Mouse (Mus musculus) embryo, embryonic 10 days (tissue): ENCODE data around the gene Ccdc57.
A peak's percentile ranks its signal among the peaks of the same experiment; 100 is the strongest.
"Not testable (repeated sequence)": the region's sequence is repeated elsewhere in the genome, so short reads cannot be mapped to it uniquely, and the experiment has no call there.

Source experiments
- DNase-seq: peaks from one replicate; pipeline ENCODE4 v3.0.0-alpha.2; 2015; ENCODE audit warnings: low spot score

Gene Ccdc57

DNA sequence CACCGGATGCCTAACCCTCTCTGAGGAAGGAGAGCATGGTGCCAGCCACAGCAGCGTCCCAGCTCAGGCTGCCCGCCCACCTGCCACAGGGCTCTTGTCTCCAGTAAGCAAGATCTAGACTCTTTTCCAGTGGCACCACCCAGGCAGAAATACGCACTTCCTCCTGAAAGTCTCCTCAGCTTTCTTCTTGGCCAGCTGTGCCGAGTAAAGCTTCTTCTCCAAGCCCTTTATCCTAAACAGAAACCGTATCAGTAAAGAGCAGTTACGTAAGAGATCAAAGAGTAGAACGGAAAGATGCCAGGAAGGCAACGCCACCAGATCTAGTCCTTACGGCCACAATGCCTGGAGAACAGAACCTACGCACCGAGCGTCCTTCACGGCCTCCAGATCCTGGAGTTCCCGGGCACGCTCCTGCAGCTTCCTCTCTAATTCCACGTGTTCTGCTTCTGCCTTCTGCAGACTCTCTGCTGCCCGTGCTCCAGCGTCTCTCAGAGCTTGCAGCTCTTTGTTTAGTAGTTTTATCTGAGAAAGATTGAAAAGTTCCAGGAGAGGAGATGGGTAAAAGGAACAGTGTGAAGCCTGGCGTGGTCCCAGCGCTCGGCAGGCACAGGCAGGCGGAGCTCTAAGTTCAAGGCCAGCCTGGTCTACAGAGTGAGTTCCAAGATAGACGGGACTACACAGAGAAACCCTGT, 29.4 kb downstream of the Ccdc57 start:
- DNase-seq = no peak

DNA sequence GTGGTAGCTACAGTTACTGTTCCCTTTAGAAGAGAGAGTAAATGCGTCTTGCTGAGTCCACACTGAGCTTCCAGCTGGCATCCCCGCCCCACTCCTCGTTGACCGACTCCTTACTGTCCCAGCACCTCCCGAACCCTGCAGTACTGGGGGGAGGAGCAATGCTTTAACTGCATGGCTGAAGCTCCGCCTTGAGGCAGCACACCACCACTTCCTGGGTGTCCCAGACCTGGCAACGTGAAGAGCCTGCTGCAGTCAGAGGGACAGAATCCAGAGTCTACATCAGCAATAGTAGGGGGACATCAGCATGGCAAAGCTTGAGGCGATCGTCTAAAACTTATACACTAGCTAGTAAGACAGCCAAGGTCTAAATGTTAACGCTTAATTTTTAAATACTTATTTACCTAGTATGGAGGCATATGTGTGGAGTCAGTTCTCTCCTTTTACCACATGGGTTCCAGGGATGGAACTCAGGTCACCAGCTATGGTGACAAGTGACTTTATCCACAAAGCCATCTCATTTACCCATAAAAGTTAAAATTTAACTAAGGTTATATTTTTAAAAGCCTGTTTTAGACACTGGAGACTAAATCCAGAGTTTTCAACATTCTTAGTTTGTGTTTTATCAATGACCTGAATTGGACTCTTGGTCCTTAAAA, 30.1 kb downstream of the Ccdc57 start:
- peak; percentile 21 for DNase-seq

DNA sequence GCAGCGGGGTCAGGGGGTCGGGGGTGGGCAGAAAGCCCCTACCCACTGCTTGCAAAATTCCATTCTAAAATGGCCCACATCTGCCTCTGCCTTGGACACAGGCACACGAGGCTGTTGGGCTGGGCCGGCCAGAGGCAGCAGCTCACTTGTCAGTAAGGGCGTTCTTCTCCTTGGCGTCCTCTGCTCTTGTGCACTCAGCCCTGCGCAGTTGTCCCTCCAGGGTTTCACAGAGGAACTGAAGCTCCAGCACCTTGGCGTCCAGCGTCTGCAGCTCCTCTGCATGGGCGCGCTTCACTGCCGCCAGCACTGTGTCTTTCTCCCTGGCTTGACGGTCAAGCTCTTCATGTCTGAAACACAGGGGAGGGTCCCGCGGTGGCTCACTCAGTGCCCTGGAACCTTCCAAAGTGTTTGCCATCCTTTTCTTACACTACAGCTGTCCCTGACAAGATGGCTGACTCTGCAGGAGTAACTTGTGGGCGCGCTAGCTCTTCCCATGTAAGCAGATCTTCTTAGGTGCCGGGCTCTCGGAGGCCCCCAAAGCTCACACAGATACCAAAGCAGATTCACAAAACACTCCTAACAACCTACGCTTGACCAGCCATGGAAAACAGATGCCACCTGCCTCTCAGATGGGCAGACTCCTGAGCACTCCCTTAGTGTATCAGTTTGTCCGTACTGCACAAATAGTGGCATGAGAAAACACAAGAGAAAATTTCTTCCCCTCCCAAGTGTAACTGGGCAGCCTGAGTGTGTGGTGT, 30.8 kb downstream of the Ccdc57 start:
- DNase-seq = no peak

DNA sequence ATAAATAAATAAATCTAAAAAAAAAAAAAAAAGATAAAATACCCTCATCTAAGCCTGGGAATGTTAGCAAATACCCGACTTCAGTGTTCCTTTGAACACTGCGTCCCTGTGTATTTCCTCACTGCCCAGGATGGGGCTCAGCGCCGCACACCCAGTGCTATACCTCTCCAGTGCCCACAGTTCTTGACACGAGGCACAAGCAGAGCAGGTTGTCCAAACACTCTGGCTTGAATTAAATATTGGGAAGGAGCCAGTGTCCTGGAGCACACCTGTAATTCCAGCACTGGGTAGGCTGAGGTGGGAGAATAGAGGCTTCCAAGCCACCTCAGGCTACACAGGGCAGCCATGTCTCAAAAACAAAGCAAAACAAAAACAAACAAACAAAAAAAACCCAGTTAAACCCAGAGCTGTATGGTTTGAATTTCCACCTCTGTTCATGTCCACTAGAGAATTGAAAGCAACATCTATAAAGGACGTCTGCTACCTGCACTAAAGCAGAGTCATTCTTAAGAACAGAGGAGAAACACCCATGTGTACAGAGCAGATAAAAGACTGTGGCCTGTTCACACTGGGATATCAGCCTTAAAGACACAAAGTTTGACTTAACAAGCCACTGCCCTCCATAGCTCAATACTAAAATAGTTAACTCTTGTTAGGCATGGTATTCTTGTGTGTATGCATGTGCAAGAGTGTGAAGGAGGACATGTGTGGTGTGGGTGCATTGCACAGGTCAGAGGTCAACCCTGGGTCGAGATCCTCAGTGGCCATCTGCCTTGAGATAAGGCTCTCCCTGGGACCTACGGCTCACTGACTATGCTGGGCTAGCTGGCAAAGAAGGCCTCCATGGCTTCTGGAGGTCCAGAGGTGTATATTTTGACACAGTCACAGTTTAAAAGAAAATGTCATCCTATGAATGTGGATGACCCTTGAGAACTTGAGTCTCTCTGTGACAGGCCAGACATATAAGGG, 32.1 kb downstream of the Ccdc57 start:
- DNase-seq = no peak

DNA sequence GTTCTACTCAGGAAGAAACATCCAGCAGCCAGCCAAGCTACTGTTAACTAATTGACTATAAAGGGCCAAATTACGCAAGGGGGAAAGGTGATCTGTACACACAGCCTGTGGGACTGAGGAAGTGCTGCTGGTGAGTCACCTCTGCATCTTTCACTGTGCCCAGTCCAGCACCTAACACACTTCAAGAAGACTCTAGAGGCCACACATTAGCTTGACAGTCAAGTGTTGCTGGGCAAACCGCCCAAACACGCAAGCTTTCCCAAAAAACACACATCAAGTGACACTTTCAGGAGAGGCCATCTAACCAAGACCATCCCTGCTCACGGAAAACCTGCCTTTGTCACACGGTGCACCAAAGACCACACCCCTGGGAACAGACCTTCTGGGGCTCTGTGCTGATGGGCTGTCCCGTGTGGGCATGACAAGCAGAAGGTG, 34.5 kb downstream of the Ccdc57 start:
- DNase-seq = no peak

DNA sequence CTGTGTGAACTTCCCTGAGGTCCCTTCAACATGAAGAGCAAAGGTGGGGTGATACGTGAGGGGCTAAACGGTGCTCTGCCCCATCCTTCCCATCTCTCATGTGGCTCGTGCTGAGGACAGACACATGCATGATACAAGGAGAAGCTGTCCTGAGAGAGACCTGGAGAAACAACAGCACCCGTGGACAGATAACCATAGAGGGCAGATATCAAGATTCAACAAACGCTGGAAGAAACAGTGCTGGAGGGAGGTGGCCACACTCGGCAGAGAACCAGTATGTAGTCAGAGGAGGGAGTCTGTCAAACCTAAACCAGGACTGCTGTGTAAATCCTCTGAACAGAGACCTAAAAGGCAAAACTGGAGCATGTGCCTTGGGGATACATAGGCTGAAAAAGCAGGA, 37.2 kb downstream of the Ccdc57 start:
- no peak for DNase-seq

DNA sequence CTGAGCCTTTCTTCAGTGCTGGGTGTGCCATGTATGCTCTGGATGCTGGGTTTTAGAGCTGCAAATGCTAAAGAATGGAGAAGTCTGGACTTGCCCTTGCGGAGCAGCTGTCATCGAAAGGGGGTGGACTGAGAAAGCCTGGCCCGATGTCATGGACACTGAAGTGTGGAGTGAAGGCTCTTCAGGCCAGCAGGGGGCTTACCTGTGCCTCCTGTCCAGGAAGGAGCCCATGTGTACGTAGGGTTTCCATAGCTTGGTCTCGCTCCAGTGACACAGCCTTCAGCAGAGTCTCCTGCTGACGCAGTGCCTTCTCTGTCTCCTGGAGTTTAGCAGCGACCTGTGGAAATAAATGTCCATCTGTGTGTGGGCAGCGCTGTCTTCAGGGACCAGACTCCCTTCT, 38.3 kb downstream of the Ccdc57 start:
- DNase-seq = no peak

DNA sequence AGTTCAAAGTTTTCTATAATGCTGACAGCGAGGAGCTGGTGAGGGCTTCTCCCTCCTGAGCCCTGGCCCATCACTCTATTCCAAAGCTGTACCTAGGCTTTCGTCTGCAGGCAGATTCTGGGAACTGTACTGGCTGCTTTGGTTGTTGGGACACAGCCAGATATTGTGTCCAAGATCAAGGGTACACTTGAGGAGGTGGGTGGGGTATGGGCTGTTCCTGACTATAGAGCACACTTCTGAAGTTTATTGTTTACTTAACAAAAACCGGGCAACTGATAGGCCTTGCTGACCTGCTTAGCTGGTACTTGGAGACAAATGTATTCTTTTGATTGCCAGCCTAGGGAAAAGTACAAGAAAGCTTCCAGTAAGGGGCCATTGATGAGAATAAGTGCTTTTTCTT, 43.5 kb downstream of the Ccdc57 start:
- DNase-seq = no peak

DNA sequence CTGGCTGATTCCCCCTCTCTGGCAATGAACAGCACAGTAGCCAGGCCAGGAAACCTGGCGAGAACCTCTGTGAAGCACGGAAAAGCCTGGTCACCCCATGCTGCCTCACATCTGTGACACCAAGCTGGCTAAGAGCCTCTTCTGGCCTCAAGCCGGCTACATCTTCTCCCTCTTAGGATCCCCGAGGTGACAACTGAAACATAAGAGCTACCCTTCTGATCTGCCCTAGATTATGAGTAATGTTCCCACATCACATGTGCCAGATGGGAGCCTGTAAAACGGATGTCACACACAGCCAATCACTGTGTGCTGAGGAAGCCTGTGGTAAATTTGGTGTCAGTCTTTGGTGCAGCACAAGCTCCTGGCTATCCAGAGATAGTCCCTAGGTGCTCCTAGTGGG, 44.0 kb downstream of the Ccdc57 start:
- no peak for DNase-seq

DNA sequence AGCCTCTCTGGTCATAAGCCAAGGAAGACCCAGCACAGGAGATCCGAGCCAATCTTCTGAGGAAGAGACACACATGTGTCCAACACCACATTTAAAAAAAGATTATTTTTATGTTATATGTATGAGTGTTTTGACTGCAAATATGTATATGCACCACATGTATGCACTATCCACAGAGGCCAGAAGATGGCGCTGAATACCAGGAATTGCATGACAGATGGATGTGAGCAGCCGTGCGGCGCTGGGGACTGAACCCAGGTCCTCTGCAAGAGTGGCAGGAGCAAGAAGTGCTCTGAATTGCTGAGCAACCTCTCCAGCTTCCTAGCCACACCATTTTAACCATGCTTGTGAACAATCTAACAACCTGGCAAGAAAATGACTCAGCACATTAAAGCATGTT, 45.2 kb downstream of the Ccdc57 start:
- DNase-seq = no peak

DNA sequence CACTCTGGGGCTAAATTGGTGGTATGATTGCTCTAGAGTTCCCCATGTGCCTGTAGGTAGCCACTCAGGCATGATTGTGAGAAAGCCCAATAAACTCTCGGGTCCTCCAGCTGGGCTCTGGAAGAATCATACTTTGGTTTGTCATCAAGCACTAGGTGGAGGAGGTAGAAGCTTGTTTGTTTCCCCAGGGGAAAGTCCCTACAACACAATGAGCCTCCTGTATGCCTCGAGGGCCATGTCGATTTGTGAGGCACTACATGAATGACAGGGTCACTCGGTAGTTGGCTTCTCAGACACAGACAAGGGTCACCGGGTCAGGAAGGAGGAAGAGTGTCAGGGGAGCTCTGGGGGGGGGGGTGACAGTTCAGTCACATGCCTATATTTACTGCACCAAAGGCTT, 46.2 kb downstream of the Ccdc57 start:
- no peak for DNase-seq

DNA sequence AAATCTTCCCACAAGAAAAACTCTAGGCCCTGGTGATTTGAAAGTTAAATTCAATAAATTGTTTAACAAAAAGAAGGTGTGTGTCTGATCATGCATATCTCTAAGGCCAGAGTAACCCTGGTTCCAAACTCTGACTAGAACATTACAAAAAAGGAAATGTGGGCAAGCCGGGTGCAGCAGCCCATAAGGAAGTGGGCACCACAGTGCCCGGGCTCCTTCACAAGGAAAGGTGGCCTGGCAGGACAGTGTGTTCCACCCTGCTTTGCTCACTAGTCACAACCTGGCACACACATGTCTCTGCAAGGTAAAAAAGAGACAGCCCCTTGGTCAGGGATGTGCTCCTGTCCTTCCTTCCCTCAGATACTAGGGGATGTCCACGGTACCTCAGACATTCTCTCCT, 49.1 kb downstream of the Ccdc57 start:
- no peak for DNase-seq

DNA sequence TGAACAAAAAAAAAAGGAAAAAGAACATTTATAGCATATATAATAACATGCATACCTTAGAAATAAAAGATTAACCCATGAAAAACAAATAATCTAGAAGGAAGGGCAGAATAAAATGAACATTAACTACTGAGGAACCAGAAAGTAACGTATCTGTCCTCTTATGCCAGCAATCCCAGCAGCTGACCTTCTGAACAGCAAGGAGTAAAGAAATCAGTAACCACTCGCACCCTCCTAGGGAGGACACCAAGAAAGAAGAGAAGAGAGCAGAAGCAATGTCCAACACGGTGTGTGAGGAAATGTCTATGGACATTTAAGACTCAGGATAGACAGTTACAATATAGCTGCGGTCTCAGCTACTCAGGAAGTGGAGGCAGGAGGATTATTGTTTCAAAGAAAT, 49.7 kb downstream of the Ccdc57 start:
- no peak for DNase-seq

DNA sequence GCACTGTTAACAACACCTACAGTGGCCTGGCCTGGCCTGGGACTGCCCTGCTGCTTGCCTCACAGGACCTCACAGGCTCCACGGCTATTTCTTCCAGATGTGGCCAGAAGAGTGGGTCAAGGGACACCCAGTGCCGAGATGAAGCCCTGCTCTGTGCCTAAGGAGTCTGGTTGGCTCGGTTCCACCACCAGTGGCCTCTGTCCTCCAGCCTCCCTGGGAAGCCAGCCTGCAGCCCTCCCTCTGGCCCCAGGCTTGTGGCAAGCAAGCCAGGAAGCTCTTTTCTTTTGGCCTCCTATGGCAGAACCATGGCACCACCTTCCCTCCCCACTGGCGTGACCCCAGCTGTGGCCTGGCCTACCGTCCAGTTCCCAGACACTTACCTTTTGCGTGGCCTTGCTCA, 59.5 kb downstream of the Ccdc57 start:
- DNase-seq = no peak

DNA sequence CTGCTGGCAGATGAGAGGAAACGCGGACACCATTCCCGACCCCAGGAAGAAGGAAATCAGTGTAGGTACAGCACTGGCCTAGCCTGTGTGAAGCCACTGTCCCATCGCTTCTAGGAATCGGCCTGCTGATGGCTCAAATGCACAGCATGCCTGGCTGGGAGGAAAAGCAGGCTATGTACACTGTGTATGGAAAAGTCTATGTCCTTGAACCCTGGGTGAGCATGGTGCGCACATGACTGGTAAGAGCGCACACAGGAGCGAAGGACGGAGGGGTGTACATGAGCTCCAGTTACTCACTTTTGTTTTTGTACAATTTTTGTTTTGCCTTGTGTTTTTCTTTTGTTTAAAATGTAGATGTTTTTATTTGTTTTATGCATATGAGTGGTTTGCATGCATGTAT, 61.2 kb downstream of the Ccdc57 start:
- no peak for DNase-seq

DNA sequence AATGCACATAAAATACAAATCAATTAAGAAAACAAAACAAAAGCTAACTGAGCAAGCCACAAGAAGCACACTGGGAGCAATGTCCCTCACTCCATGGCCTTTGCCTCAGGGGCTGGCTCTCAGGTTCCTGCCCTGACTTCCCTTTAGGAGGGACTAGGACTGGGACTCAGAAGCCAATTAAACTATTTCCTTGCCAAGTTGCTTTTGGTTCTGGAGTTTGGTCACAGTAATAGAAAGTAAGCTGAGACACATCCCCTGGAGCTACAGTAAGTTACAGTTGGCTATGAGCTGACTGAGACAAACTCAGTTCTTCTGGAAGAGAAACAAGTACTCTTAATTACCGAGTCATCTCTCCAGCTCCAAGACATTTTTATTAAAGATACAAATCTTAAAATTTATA, 66.9 kb downstream of the Ccdc57 start:
- no peak for DNase-seq

DNA sequence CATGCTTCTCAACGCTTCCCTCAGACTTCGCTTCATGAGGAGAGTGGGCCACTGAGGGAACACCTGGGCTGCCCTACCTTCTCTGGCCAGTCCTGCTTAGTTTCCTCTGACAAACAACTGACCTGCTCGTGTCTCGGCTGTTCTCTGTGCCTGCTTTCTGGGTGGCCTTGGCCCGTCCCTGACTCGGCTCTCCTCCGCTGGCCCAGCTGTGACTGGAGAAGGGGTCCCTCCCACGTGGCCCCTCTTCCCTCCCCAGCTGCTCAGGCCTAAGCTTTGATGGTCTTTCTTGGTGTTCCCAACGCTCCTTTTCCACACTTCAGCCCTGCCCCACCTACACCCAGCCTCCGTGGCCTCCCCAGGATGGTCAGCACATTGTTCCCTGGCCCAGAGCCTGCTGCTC, 69.9 kb downstream of the Ccdc57 start:
- DNase-seq = no peak

DNA sequence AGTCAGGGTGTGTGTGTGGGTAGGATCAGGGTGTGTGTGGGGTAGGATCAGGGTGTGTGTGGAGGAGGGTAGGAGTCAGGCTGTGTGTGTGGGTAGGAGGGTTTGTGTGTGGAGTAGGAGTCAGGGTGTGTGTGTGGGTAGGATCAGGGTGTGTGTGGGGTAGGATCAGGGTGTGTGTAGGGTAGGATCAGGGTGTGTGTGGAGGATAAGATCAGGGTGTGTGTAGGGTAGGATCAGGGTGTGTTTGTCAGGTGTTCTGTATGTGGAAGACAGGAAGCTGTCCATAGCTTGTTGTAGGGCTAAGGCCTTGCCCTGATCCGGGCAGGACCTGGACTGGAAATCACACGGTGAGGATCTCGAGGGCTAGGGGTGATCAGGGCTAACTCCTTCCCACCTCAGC, 76.7 kb downstream of the Ccdc57 start:
- DNase-seq = not testable (repeated sequence)

DNA sequence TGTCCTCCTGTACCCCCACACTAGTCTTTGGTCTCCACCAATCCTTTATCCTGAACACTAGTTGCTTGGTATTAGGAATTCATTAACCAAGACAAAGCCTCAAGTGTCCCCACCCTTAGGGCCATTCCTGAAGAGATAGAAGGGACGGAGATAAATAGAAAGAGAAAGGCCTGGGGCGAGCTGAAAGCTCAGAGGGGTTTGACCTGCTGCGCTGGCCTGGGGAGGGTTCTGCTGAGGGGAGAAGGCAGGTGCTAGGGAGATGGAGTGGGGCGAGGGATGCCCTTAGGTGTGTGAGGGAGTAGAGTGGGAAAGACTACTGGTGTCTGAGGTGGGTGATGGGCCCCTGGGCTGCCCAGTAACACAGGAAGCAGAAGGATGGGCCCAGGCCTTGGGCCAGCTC, 78.9 kb downstream of the Ccdc57 start:
- no peak for DNase-seq

DNA sequence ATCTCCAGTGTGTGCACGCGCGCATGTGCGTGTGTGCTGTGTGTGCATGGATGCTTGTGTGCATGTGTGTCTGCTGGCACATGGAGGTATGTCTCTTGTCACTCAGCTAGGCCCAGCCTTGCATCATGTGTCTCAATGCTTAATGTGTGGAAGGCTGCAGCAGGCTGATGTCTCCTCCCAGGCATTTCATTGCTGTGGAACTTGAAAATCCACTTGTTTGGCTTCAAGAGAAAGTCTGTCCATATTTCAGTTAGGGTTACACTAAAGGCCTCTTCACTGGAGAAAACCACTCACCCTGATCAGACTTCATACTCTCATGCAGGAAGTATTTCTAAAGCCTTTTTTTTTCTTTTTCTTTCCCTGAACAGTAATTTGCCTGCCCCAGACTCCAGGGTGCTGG, 79.5 kb downstream of the Ccdc57 start:
- DNase-seq = no peak

DNA sequence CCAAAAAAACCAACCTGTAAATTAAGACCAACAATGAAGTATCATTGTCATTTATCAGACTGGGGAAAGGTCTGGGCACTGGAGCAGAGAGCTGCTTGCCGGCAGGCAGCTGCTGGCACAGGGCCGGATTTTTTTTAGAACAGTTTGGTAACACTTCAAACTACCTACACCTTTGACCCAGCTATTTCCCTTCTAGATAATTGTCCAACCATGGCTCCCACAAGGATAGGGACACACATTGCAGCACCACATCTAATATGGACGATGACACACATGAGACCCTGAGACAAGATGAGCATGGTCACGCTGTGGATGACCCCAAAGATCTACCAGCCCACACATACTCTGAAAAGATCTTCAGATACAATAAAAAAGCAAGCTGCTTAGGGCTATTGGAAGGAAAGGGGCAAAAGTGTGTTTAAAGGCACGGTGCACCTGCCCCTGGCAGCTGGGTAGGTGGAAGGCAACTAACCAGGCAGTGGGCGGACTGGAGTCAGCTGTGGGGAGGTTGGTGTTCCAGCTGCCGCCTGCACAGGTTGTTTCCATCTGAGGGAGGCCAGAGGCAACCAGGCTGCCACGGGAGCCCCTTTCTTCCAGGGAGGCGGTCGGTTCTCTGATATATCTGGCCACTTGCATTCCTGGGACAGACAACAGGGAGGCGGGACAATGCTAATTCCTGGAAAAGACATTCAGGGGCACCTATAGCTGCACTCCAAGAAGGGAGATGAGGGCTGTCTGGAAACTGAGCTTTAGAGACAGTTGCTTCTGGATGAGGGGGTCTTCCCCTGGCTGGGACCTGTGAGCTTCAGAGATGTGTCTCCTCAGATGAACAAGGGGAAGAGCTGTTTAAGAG, 80.4 kb downstream of the Ccdc57 start:
- no peak for DNase-seq
